14 mouse cellular contexts compared by ENCODE assay signal in the genomic region with DNA sequence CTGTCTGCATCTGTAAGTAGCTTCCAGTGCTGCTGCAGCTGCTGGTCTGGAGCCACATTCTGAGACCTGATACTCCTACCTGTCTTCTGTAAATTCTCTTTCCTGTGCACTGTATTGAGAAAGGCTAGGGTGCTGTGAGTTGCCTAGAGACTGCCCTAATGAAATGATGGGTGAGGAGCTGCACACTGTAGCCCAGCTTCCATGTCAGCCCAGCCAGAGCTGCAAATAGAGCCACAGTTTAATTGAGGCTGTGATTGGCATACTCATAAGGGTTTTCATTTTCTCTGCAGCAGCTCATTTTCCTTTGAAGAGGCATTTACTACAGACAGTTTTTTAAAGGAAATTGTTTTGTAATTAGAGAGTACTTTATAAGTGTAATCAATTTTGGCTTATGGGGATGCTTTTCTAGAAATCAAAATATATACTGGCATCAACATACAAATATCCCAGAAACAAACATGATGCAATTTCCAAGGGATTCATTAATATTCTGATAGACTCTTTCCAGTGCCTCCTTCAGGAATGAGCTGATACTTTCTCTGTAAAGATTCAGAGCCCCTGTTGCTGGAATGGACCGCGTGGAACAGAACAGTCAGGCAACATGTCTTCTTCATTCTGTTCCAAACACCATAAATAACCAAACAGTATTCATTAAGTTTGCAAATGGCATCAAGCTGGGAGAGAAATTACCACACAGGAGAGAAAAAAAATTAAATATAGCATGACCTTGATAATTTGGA.
DNase-seq lines count a peak whose midpoint lies in the region; ATAC-seq lines count a peak whose summit lies in the region.
"Had no signal": no experiment of that assay in that cellular context is flagged by ENCODE, and none has a peak within 500 bp of the region (broad histone marks: within the 10 kb centered on the region; RNA-seq: fewer than 3 reads in every experiment).

No protein-coding gene starts in this region.

- no peak overlapping the region for H3K4me3 ChIP-seq in midbrain, embryonic 11.5 days (ENCODE audit: low read depth, low read length)
- H3K4me3 ChIP-seq in midbrain, embryonic 10.5 days = no peak overlapping the region
- H3K4me3 ChIP-seq in forebrain, embryonic 13.5 days = no peak overlapping the region
- no peak overlapping the region for H3K4me3 ChIP-seq in hindbrain, embryonic 15.5 days
- no peak overlapping the region for H3K4me3 ChIP-seq in neural tube, embryonic 15.5 days (replicated peaks)
- H3K4me3 ChIP-seq: limb, embryonic 10.5 days; liver, embryonic 12.5 days had no signal

- H3K36me3 ChIP-seq in midbrain, embryonic 11.5 days (ENCODE audit: control insufficient read depth, insufficient read depth, low read length) = no peaks in the 10 kb centered on the region
- no peaks in the 10 kb centered on the region for H3K36me3 ChIP-seq in midbrain, embryonic 10.5 days
- H3K36me3 ChIP-seq in forebrain, embryonic 13.5 days (ENCODE audit: poor library complexity, severe bottlenecking) = no peaks in the 10 kb centered on the region
- no peaks in the 10 kb centered on the region for H3K36me3 ChIP-seq in hindbrain, embryonic 15.5 days
- no peaks in the 10 kb centered on the region for H3K36me3 ChIP-seq in neural tube, embryonic 15.5 days
- H3K36me3 ChIP-seq: limb, embryonic 10.5 days; liver, embryonic 12.5 days had no signal

- no peak for DNase-seq in midbrain, embryonic 11.5 days (ENCODE audit: low spot score, missing footprints)
- DNase-seq in midbrain, embryonic 10.5 days (ENCODE audit: low spot score) = no peak
- no peak for DNase-seq in cerebellum, postnatal 10 days
- DNase-seq: adrenal gland, adult 2 months; cerebellum, adult 9-10 months; heart, adult 18-20 months had no signal

- 90% methylated on average over 2 of the region's 2 CpGs for WGBS in midbrain, embryonic 11.5 days
- WGBS in midbrain, embryonic 10.5 days = 93% methylated on average over 2 of the region's 2 CpGs
- WGBS in forebrain, embryonic 13.5 days = 33% methylated on average over 2 of the region's 2 CpGs
- 51% methylated on average over 2 of the region's 2 CpGs for WGBS in hindbrain, embryonic 15.5 days
- WGBS in neural tube, embryonic 15.5 days = 39% methylated on average over 2 of the region's 2 CpGs

- H3K27ac ChIP-seq in midbrain, embryonic 11.5 days (ENCODE audit: low read depth, low read length) = no peak overlapping the region
- no peak overlapping the region for H3K27ac ChIP-seq in midbrain, embryonic 10.5 days (replicated peaks)
- peak overlapping the region; percentile 67 for H3K27ac ChIP-seq in forebrain, embryonic 13.5 days
- H3K27ac ChIP-seq in hindbrain, embryonic 15.5 days (replicated peaks) = peak overlapping the region; percentile 62
- H3K27ac ChIP-seq in neural tube, embryonic 15.5 days (replicated peaks) = no peak overlapping the region; the same call in 1 of the 2 replicates
- H3K27ac ChIP-seq: limb, embryonic 10.5 days; liver, embryonic 12.5 days had no signal

- no peaks in the 10 kb centered on the region for H3K27me3 ChIP-seq in midbrain, embryonic 11.5 days (ENCODE audit: control insufficient read depth, insufficient read depth, low read length)
- H3K27me3 ChIP-seq in midbrain, embryonic 10.5 days (ENCODE audit: low read depth, poor library complexity, severe bottlenecking) = no peaks in the 10 kb centered on the region
- H3K27me3 ChIP-seq in forebrain, embryonic 13.5 days = no peaks in the 10 kb centered on the region
- H3K27me3 ChIP-seq in hindbrain, embryonic 15.5 days = no peaks in the 10 kb centered on the region
- no peaks in the 10 kb centered on the region for H3K27me3 ChIP-seq in neural tube, embryonic 15.5 days (replicated peaks)
- H3K27me3 ChIP-seq: liver, embryonic 12.5 days had no signal

- no peak overlapping the region for H3K4me2 ChIP-seq in midbrain, embryonic 11.5 days
- peak overlapping the region; percentile 6; the same call in 1 of the 2 replicates for H3K4me2 ChIP-seq in forebrain, embryonic 13.5 days
- no peak overlapping the region for H3K4me2 ChIP-seq in hindbrain, embryonic 15.5 days
- H3K4me2 ChIP-seq in neural tube, embryonic 15.5 days = no peak overlapping the region
- H3K4me2 ChIP-seq: liver, embryonic 12.5 days had no signal

- ATAC-seq in midbrain, embryonic 11.5 days (ENCODE audit: low FRiP score) = peak; percentile 66; the same call in 1 of the 2 replicates
- peak; percentile 94 for ATAC-seq in forebrain, embryonic 13.5 days
- peak; percentile 76 for ATAC-seq in hindbrain, embryonic 15.5 days (ENCODE audit: low FRiP score, low read depth)
- peak; percentile 80; the same call in 1 of the 2 replicates for ATAC-seq in neural tube, embryonic 15.5 days (ENCODE audit: low FRiP score)
- ATAC-seq in granulocyte monocyte progenitor cell, adult 5-6 weeks (replicated peaks; ENCODE audit: poor library complexity, severe bottlenecking) = no peak
- ATAC-seq: CD4-positive, CD25-positive, alpha-beta regulatory T cell, adult 4 months; inflammation-experienced regulatory T-cells, adult 6 months; liver, embryonic 12.5 days had no signal

- H3K9ac ChIP-seq in midbrain, embryonic 11.5 days (ENCODE audit: low read length) = no peak overlapping the region
- no peak overlapping the region for H3K9ac ChIP-seq in forebrain, embryonic 13.5 days
- H3K9ac ChIP-seq in hindbrain, embryonic 15.5 days = no peak overlapping the region
- no peak overlapping the region for H3K9ac ChIP-seq in neural tube, embryonic 15.5 days (replicated peaks)
- H3K9ac ChIP-seq: liver, embryonic 12.5 days had no signal

- H3K9me3 ChIP-seq in midbrain, embryonic 11.5 days (ENCODE audit: control insufficient read depth, low read length) = peaks cover 10% of the 10 kb centered on the region; the same call in 1 of the 2 replicates
- peaks cover 17% of the 10 kb centered on the region for H3K9me3 ChIP-seq in midbrain, embryonic 10.5 days (replicated peaks)
- no peaks in the 10 kb centered on the region; the same call in 1 of the 2 replicates for H3K9me3 ChIP-seq in forebrain, embryonic 13.5 days (replicated peaks)
- H3K9me3 ChIP-seq in hindbrain, embryonic 15.5 days = no peaks in the 10 kb centered on the region
- no peaks in the 10 kb centered on the region for H3K9me3 ChIP-seq in neural tube, embryonic 15.5 days (replicated peaks)
- H3K9me3 ChIP-seq: limb, embryonic 10.5 days had no signal

- no peaks in the 10 kb centered on the region for H3K4me1 ChIP-seq in midbrain, embryonic 11.5 days (ENCODE audit: control insufficient read depth, insufficient read depth, low read length)
- H3K4me1 ChIP-seq in midbrain, embryonic 10.5 days = no peaks in the 10 kb centered on the region
- peaks cover 19% of the 10 kb centered on the region for H3K4me1 ChIP-seq in forebrain, embryonic 13.5 days
- H3K4me1 ChIP-seq in hindbrain, embryonic 15.5 days (replicated peaks) = peaks cover 11% of the 10 kb centered on the region
- H3K4me1 ChIP-seq in neural tube, embryonic 15.5 days = peaks cover 12% of the 10 kb centered on the region
- H3K4me1 ChIP-seq: limb, embryonic 10.5 days; liver, embryonic 12.5 days had no signal

Comparison
In these comparisons a context has a peak if more than half of its experiments do, and no peak if none do; other contexts are left out.
1. H3K27ac ChIP-seq: peak in forebrain, embryonic 13.5 days (single experiment) and hindbrain, embryonic 15.5 days (single experiment); none in midbrain, embryonic 11.5 days (single experiment), midbrain, embryonic 10.5 days (single experiment) and neural tube, embryonic 15.5 days (single experiment).